Mouse (Mus musculus) lung, adult 2 months (tissue): ENCODE results near the gene Speer4d.
"Not testable (repeated sequence)": the region's sequence is repeated elsewhere in the genome, so short reads cannot be mapped to it uniquely, and the experiment has no call there.

Source experiments
- CTCF ChIP-seq: fragments of 200-500 bp; IDR thresholded peaks from 2 replicates; pipeline ENCODE4 v1.5.1; 2011; ENCODE audit warnings: mild to moderate bottlenecking, low read length, control low read depth; ENCODE audit not compliant: insufficient read depth
- POLR2A ChIP-seq: fragments of 200-500 bp; IDR thresholded peaks from 2 replicates; pipeline ENCODE4 v1.6.1; 2011; ENCODE audit warnings: low read depth, mild to moderate bottlenecking, control low read depth, low read length, borderline replicate concordance; ENCODE audit errors: extremely low read depth

DNA sequence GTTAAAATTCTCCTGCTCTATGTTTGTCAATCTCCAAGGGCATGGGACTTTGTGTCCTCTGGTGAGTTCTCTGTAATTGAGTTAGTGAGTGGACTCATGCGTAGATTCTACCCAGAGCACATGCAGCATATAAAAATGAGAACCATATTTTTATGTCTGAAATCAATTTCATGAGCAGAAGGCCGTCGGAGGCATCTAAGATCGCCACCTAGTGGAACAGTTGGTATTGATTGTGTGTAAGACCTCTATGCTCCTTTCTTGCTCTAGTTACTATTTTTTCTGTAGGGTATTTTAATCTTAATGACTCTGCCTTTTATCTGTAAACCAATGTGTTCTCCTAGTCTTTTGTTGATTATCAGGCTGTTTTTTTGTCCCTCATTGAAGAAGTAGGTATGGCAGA is 18.5 kb upstream of the Speer4d start:
- TF ChIP-seq CTCF, POLR2A: not testable (repeated sequence)
